Mouse (Mus musculus): ENCODE measurements around the gene 4933415F23Rik. TPM values are rescaled to one million over a fixed set of nuclear protein-coding genes. Genes with fewer than 3 reads are reported as not detected.

The 4933415F23Rik gene
- polyA plus RNA-seq, 1 experiment, result not detected

- no peaks in the 10 kb centered on the region; the same call in 1 of the 2 replicates for H3K4me1 ChIP-seq (ENCODE audit: control insufficient read depth, insufficient read depth, low read length)
- no peak for TF ChIP-seq POLR2A (IDR thresholded peaks at IDR 0.05; ENCODE audit: borderline replicate concordance, extremely low read depth, low read depth, low read length)
- no peak for TF ChIP-seq CTCF (IDR thresholded peaks at IDR 0.05; ENCODE audit: insufficient read depth, low read length)
- 70% methylated on average over 1 of the region's 1 CpGs for WGBS
- no peak overlapping the region for H3K4me3 ChIP-seq (replicated peaks; ENCODE audit: extremely low read depth, low read depth, low read length)
- DNase-seq, result no peak
These were observed 2.3 kb downstream of the 4933415F23Rik start for GRCm38 (mm10) chr1:23099791-23100190.

- TF ChIP-seq CTCF (IDR thresholded peaks at IDR 0.05; ENCODE audit: insufficient read depth, low read length) (no peak), POLR2A (IDR thresholded peaks at IDR 0.05; ENCODE audit: borderline replicate concordance, extremely low read depth, low read depth, low read length) (no peak)
- DNase-seq, result no peak
- Histone ChIP-seq H3K4me3 (replicated peaks; ENCODE audit: extremely low read depth, low read depth, low read length) (no peak overlapping the region), H3K4me1 (ENCODE audit: control insufficient read depth, insufficient read depth, low read length) (no peaks in the 10 kb centered on the region; the same call in 1 of the 2 replicates)
- 91% methylated on average over 2 of the region's 2 CpGs for WGBS
These were observed 3.6 kb downstream of the 4933415F23Rik start for GRCm38 (mm10) chr1:23098451-23098850.

GRCm38 (mm10) chr1:23097996-23098395 lies 4.1 kb downstream of the 4933415F23Rik start:
- WGBS, result 68% methylated on average over 4 of the region's 4 CpGs
- TF ChIP-seq POLR2A (IDR thresholded peaks at IDR 0.05; ENCODE audit: borderline replicate concordance, extremely low read depth, low read depth, low read length) (no peak), CTCF (IDR thresholded peaks at IDR 0.05; ENCODE audit: insufficient read depth, low read length) (no peak)

GRCm38 (mm10) chr1:23067715-23068114 lies 34.3 kb downstream of the 4933415F23Rik start:
- Histone ChIP-seq H3K4me1 (ENCODE audit: control insufficient read depth, insufficient read depth, low read length) (peaks cover 4% of the 10 kb centered on the region), H3K4me3 (replicated peaks; ENCODE audit: extremely low read depth, low read depth, low read length) (no peak overlapping the region)
- WGBS, result 65% methylated on average over 5 of the region's 5 CpGs
- DNase-seq, result no peak
- TF ChIP-seq CTCF (IDR thresholded peaks at IDR 0.05; ENCODE audit: insufficient read depth, low read length) (no peak), POLR2A (IDR thresholded peaks at IDR 0.05; ENCODE audit: borderline replicate concordance, extremely low read depth, low read depth, low read length) (no peak)

More at GRCm38 (mm10) chr1:23097996-23098395, 4.1 kb downstream of the 4933415F23Rik start:
- Histone ChIP-seq H3K4me3 (replicated peaks; ENCODE audit: extremely low read depth, low read depth, low read length) (no peak overlapping the region), H3K4me1 (ENCODE audit: control insufficient read depth, insufficient read depth, low read length) (no peaks in the 10 kb centered on the region; the same call in 1 of the 2 replicates)
- DNase-seq, result no peak

GRCm38 (mm10) chr1:23064717-23065475 lies 37.2 kb downstream of the 4933415F23Rik start:
- no peak for DNase-seq
- H3K4me1 ChIP-seq (ENCODE audit: control insufficient read depth, insufficient read depth, low read length), result peaks cover 7% of the 10 kb centered on the region
- H3K4me3 ChIP-seq (replicated peaks; ENCODE audit: extremely low read depth, low read depth, low read length), result no peak overlapping the region
- 28% methylated on average over 4 of the region's 4 CpGs for WGBS
- TF ChIP-seq CTCF (IDR thresholded peaks at IDR 0.05; ENCODE audit: insufficient read depth, low read length) (no peak), POLR2A (IDR thresholded peaks at IDR 0.05; ENCODE audit: borderline replicate concordance, extremely low read depth, low read depth, low read length) (no peak)

- Histone ChIP-seq H3K4me1 (ENCODE audit: control insufficient read depth, insufficient read depth, low read length) (peaks cover 7% of the 10 kb centered on the region), H3K4me3 (replicated peaks; ENCODE audit: extremely low read depth, low read depth, low read length) (no peak overlapping the region)
- TF ChIP-seq POLR2A (IDR thresholded peaks at IDR 0.05; ENCODE audit: borderline replicate concordance, extremely low read depth, low read depth, low read length) (no peak), CTCF (IDR thresholded peaks at IDR 0.05; ENCODE audit: insufficient read depth, low read length) (no peak)
- 68% methylated on average over 2 of the region's 2 CpGs for WGBS
- DNase-seq, result no peak
These were observed 38.1 kb downstream of the 4933415F23Rik start for GRCm38 (mm10) chr1:23063946-23064345.

GRCm38 (mm10) chr1:23061614-23062373 lies 40.3 kb downstream of the 4933415F23Rik start:
- TF ChIP-seq POLR2A (IDR thresholded peaks at IDR 0.05; ENCODE audit: borderline replicate concordance, extremely low read depth, low read depth, low read length) (no peak), CTCF (IDR thresholded peaks at IDR 0.05; ENCODE audit: insufficient read depth, low read length) (peak; percentile 63)
- Histone ChIP-seq H3K4me1 (ENCODE audit: control insufficient read depth, insufficient read depth, low read length) (peaks cover 4% of the 10 kb centered on the region), H3K4me3 (replicated peaks; ENCODE audit: extremely low read depth, low read depth, low read length) (no peak overlapping the region)
- 21% methylated on average over 14 of the region's 14 CpGs for WGBS
- DNase-seq, result peak; percentile 15

- TF ChIP-seq POLR2A (IDR thresholded peaks at IDR 0.05; ENCODE audit: borderline replicate concordance, extremely low read depth, low read depth, low read length), result no peak
- no peak for TF ChIP-seq CTCF (IDR thresholded peaks at IDR 0.05; ENCODE audit: insufficient read depth, low read length)
- Histone ChIP-seq H3K4me1 (ENCODE audit: control insufficient read depth, insufficient read depth, low read length) (peaks cover 2% of the 10 kb centered on the region; the same call in 1 of the 2 replicates), H3K4me3 (replicated peaks; ENCODE audit: extremely low read depth, low read depth, low read length) (no peak overlapping the region)
- no peak for DNase-seq
- WGBS, result 79% methylated on average over 9 of the region's 9 CpGs
These were observed 42.0 kb downstream of the 4933415F23Rik start for GRCm38 (mm10) chr1:23060056-23060455.
